Mouse (Mus musculus): ENCODE results near the gene Vmn1r53. TPM values are rescaled to one million over a fixed set of nuclear protein-coding genes. Genes with fewer than 3 reads are reported as not detected.
"Not testable (repeated sequence)": the region's sequence is repeated elsewhere in the genome, so short reads cannot be mapped to it uniquely, and the experiment has no call there.

The Vmn1r53 gene
- polyA plus RNA-seq (2015; fragmentation: Nextera tagmentation; extraction: Ambion mirVana): not detected in 2 replicates

GRCm38 (mm10) chr6:90224338-90224737 is at the start of gene Vmn1r53:
Gene Vmn1r53, minus strand, starts transcription at chr6:90224438.
- H3K27me3 ChIP-seq (ENCODE audit: insufficient read depth, low read length): no peaks in the 10 kb centered on the region
- H3K27ac ChIP-seq (ENCODE audit: low read depth): no peak within 1 kb of the TSS
- H3K4me3 ChIP-seq (ENCODE audit: low read depth, low read length): no peak within 1 kb of the TSS
- no peaks in the 10 kb centered on the region for H3K36me3 ChIP-seq (replicated peaks; ENCODE audit: insufficient read depth, low read length)
- no peaks in the 10 kb centered on the region for H3K4me1 ChIP-seq (ENCODE audit: insufficient read depth)
- WGBS (ENCODE audit: insufficient replicate concordance): 79% methylated on average over 1 of the region's 1 CpGs
- H3K9ac ChIP-seq (replicated peaks): no peak within 1 kb of the TSS
- TF ChIP-seq EP300 (IDR thresholded peaks at IDR 0.05; ENCODE audit: low read depth) (no peak), CTCF (IDR thresholded peaks at IDR 0.05; ENCODE audit: low read depth) (no peak)
- H3K4me2 ChIP-seq (ENCODE audit: low read depth, low read length): no peak within 1 kb of the TSS
- H3K9me3 ChIP-seq (ENCODE audit: low read length): no peaks in the 10 kb centered on the region
- ATAC-seq: no peak
- DNase-seq: no peak

- no peak within 1 kb of the TSS for H3K27ac ChIP-seq (ENCODE audit: low read depth)
- TF ChIP-seq EP300 (IDR thresholded peaks at IDR 0.05; ENCODE audit: low read depth): no peak
- no peak for TF ChIP-seq CTCF (IDR thresholded peaks at IDR 0.05; ENCODE audit: low read depth)
- no peak within 1 kb of the TSS for H3K4me3 ChIP-seq (ENCODE audit: low read depth, low read length)
- DNase-seq (no peak), ATAC-seq (no peak)
- H3K4me2 ChIP-seq (ENCODE audit: low read depth, low read length): no peak within 1 kb of the TSS
- no peak within 1 kb of the TSS for H3K9ac ChIP-seq (replicated peaks)
- no peaks in the 10 kb centered on the region for H3K36me3 ChIP-seq (replicated peaks; ENCODE audit: insufficient read depth, low read length)
- 66% methylated on average over 1 of the region's 1 CpGs for WGBS (ENCODE audit: insufficient replicate concordance)
- no peaks in the 10 kb centered on the region for H3K9me3 ChIP-seq (ENCODE audit: low read length)
- H3K27me3 ChIP-seq (ENCODE audit: insufficient read depth, low read length): no peaks in the 10 kb centered on the region
- H3K4me1 ChIP-seq (ENCODE audit: insufficient read depth): no peaks in the 10 kb centered on the region
Observed at GRCm38 (mm10) chr6:90246000-90246399, 21.8 kb upstream of the Vmn1r53 start, which contains the start of gene Vmn1r54. Gene Vmn1r54, plus strand, starts transcription at chr6:90246300.

- no peak overlapping the region for H3K9ac ChIP-seq (replicated peaks)
- DNase-seq (no peak), ATAC-seq (no peak)
- no peaks in the 10 kb centered on the region for H3K9me3 ChIP-seq (ENCODE audit: low read length)
- H3K36me3 ChIP-seq (replicated peaks; ENCODE audit: insufficient read depth, low read length): no peaks in the 10 kb centered on the region
- TF ChIP-seq CTCF (IDR thresholded peaks at IDR 0.05; ENCODE audit: low read depth): no peak
- no peak for TF ChIP-seq EP300 (IDR thresholded peaks at IDR 0.05; ENCODE audit: low read depth)
- WGBS (ENCODE audit: insufficient replicate concordance): 72% methylated on average over 3 of the region's 3 CpGs
- H3K4me3 ChIP-seq (ENCODE audit: low read depth, low read length): no peak overlapping the region
- H3K4me2 ChIP-seq (ENCODE audit: low read depth, low read length): no peak overlapping the region
- H3K27ac ChIP-seq (ENCODE audit: low read depth): no peak overlapping the region
- no peaks in the 10 kb centered on the region for H3K27me3 ChIP-seq (ENCODE audit: insufficient read depth, low read length)
- no peaks in the 10 kb centered on the region for H3K4me1 ChIP-seq (ENCODE audit: insufficient read depth)
Observed at GRCm38 (mm10) chr6:90244019-90244418, 19.8 kb upstream of the Vmn1r53 start.

GRCm38 (mm10) chr6:90232681-90233080 is 8.4 kb upstream of the Vmn1r53 start:
- DNase-seq: no peak
- 51% methylated on average over 27 of the region's 27 CpGs for WGBS (ENCODE audit: insufficient replicate concordance)
- H3K36me3 ChIP-seq (replicated peaks; ENCODE audit: insufficient read depth, low read length): no peaks in the 10 kb centered on the region
- no peaks in the 10 kb centered on the region for H3K9me3 ChIP-seq (ENCODE audit: low read length)
- H3K4me1 ChIP-seq (ENCODE audit: insufficient read depth): no peaks in the 10 kb centered on the region
- TF ChIP-seq CTCF (IDR thresholded peaks at IDR 0.05; ENCODE audit: low read depth): no peak
- TF ChIP-seq EP300 (IDR thresholded peaks at IDR 0.05; ENCODE audit: low read depth): no peak
- no peak overlapping the region for H3K9ac ChIP-seq (replicated peaks)
- H3K4me2 ChIP-seq (ENCODE audit: low read depth, low read length): no peak overlapping the region
- no peak overlapping the region for H3K4me3 ChIP-seq (ENCODE audit: low read depth, low read length)
- H3K27ac ChIP-seq (ENCODE audit: low read depth): no peak overlapping the region
- ATAC-seq: no peak
- no peaks in the 10 kb centered on the region for H3K27me3 ChIP-seq (ENCODE audit: insufficient read depth, low read length)

GRCm38 (mm10) chr6:90232114-90232513 is 7.9 kb upstream of the Vmn1r53 start:
- not testable (repeated sequence) for H3K4me2 ChIP-seq (ENCODE audit: low read depth, low read length); H3K9me3 ChIP-seq (ENCODE audit: low read length); H3K4me1 ChIP-seq (ENCODE audit: insufficient read depth); H3K4me3 ChIP-seq (ENCODE audit: low read depth, low read length); H3K36me3 ChIP-seq (replicated peaks; ENCODE audit: insufficient read depth, low read length); DNase-seq; H3K9ac ChIP-seq (replicated peaks); H3K27me3 ChIP-seq (ENCODE audit: insufficient read depth, low read length); H3K27ac ChIP-seq (ENCODE audit: low read depth); ATAC-seq
- WGBS (ENCODE audit: insufficient replicate concordance): 87% methylated on average over 4 of the region's 4 CpGs

GRCm38 (mm10) chr6:90202493-90202892 is 21.7 kb downstream of the Vmn1r53 start, which contains the start of gene V1ra8:
Gene V1ra8, plus strand, starts transcription at chr6:90202793.
- H3K4me3 ChIP-seq (ENCODE audit: low read depth, low read length); H3K4me1 ChIP-seq (ENCODE audit: insufficient read depth); H3K27me3 ChIP-seq (ENCODE audit: insufficient read depth, low read length); H3K27ac ChIP-seq (ENCODE audit: low read depth); H3K4me2 ChIP-seq (ENCODE audit: low read depth, low read length); H3K9ac ChIP-seq (replicated peaks); ATAC-seq; DNase-seq; H3K36me3 ChIP-seq (replicated peaks; ENCODE audit: insufficient read depth, low read length); H3K9me3 ChIP-seq (ENCODE audit: low read length): not testable (repeated sequence)
- WGBS (ENCODE audit: insufficient replicate concordance): 49% methylated on average over 2 of the region's 2 CpGs

- ATAC-seq: no peak
- DNase-seq: no peak
- Histone ChIP-seq H3K9me3 (ENCODE audit: low read length) (no peaks in the 10 kb centered on the region; the same call in 1 of the 2 replicates), H3K4me2 (ENCODE audit: low read depth, low read length) (no peak within 1 kb of the TSS), H3K4me3 (ENCODE audit: low read depth, low read length) (no peak within 1 kb of the TSS), H3K27ac (ENCODE audit: low read depth) (no peak within 1 kb of the TSS), H3K36me3 (replicated peaks; ENCODE audit: insufficient read depth, low read length) (no peaks in the 10 kb centered on the region), H3K9ac (replicated peaks) (no peak within 1 kb of the TSS), H3K4me1 (ENCODE audit: insufficient read depth) (no peaks in the 10 kb centered on the region), H3K27me3 (ENCODE audit: insufficient read depth, low read length) (no peaks in the 10 kb centered on the region)
- TF ChIP-seq CTCF (IDR thresholded peaks at IDR 0.05; ENCODE audit: low read depth): no peak
- no peak for TF ChIP-seq EP300 (IDR thresholded peaks at IDR 0.05; ENCODE audit: low read depth)
- WGBS (ENCODE audit: insufficient replicate concordance): 62% methylated on average over 2 of the region's 2 CpGs
Observed at GRCm38 (mm10) chr6:90174508-90174907, 49.7 kb downstream of the Vmn1r53 start, which contains the start of gene Vmn1r52. Gene Vmn1r52, plus strand, starts transcription at chr6:90174808.

Other genes starting within 250 kb of the Vmn1r53 start
- gene Vmn1r47, start 208.3 kb downstream of the Vmn1r53 start, polyA plus RNA-seq (2015; fragmentation: Nextera tagmentation; extraction: Ambion mirVana): not detected in 2 replicates
- gene Vmn1r48, start 187.6 kb downstream of the Vmn1r53 start, polyA plus RNA-seq (2015; fragmentation: Nextera tagmentation; extraction: Ambion mirVana): not detected in 2 replicates
- not detected in 2 replicates for gene Vmn1r49, start 145.9 kb downstream of the Vmn1r53 start, polyA plus RNA-seq (2015; fragmentation: Nextera tagmentation; extraction: Ambion mirVana)
- gene Vmn1r50, start 123.0 kb downstream of the Vmn1r53 start, polyA plus RNA-seq (2015; fragmentation: Nextera tagmentation; extraction: Ambion mirVana): not detected in 2 replicates
- not detected in 2 replicates for gene Vmn1r51, start 101.8 kb downstream of the Vmn1r53 start, polyA plus RNA-seq (2015; fragmentation: Nextera tagmentation; extraction: Ambion mirVana)
- gene Vmn1r52, start 49.6 kb downstream of the Vmn1r53 start, polyA plus RNA-seq (2015; fragmentation: Nextera tagmentation; extraction: Ambion mirVana): not detected in 2 replicates
- not detected in 2 replicates for gene V1ra8, start 21.6 kb downstream of the Vmn1r53 start, polyA plus RNA-seq (2015; fragmentation: Nextera tagmentation; extraction: Ambion mirVana)
- not detected in 2 replicates for gene Vmn1r54, start 21.9 kb upstream of the Vmn1r53 start, polyA plus RNA-seq (2015; fragmentation: Nextera tagmentation; extraction: Ambion mirVana)
- not detected in 2 replicates for gene BC048671, start 76.8 kb upstream of the Vmn1r53 start, polyA plus RNA-seq (2015; fragmentation: Nextera tagmentation; extraction: Ambion mirVana)
- 10.3 and 14.0 TPM in 2 replicates for gene Chst13, start 100.7 kb upstream of the Vmn1r53 start, polyA plus RNA-seq (2015; fragmentation: Nextera tagmentation; extraction: Ambion mirVana)
- gene Uroc1, start 108.8 kb upstream of the Vmn1r53 start, polyA plus RNA-seq (2015; fragmentation: Nextera tagmentation; extraction: Ambion mirVana): 48.6 and 51.0 TPM in 2 replicates
- 2.1 and 2.8 TPM in 2 replicates for gene Zxdc, start 145.1 kb upstream of the Vmn1r53 start, polyA plus RNA-seq (2015; fragmentation: Nextera tagmentation; extraction: Ambion mirVana)
- gene Cfap100, start 204.4 kb upstream of the Vmn1r53 start, polyA plus RNA-seq (2015; fragmentation: Nextera tagmentation; extraction: Ambion mirVana): 0.06 TPM in 1 of 2 replicates, not detected in the other
- 22.4 and 45.6 TPM in 2 replicates for gene Klf15, start 238.1 kb upstream of the Vmn1r53 start, polyA plus RNA-seq (2015; fragmentation: Nextera tagmentation; extraction: Ambion mirVana)